Mouse (Mus musculus) retina, embryonic 14.5 days (tissue): ENCODE results near the gene Flg.

ENCODE experiments used
- DNase-seq: peaks from one replicate; pipeline ENCODE4 v3.0.0-alpha.2; 2015; ENCODE audit warnings: low spot score

The Flg gene

DNA sequence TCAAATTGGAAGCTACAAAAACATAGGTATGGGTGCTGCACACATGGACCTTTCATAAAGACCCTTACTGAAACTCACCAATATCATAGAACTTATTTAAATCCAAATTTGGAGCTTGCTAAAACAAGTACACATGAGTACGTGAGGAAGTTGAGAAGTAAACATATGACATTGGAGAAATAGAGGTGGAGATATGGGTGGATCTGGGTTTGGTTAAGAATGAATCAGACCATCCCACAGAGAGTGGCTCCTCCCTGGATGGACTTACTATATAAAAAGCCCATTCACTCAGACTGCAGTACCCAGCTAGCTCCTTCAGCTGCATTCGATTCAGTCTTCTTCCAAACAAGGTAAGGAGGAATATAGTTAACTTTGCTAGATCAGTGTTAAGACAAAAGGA lies at the start of gene Flg:
TSS of gene Flg (plus strand) at position 301 of the 400 bp plus-strand sequence.
- no peak for DNase-seq

DNA sequence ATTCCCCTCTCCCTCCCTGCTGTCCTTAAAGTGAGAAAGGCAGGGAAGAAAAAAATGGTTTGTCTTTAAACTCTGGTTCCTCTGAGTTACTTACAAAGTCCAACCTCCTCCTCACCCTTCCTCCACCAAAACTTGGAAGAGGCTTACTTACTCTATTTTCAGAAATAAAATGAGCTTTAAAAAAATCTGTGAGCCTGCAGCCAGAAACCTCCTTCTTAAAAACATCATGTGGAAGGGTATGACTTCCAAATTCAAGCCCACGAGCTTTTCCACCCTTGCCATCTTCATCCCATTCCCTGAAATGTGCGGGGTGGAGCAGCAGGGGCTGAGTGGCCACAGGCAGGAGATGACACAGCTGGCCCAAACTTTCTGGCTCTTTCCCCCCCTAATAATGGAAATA lies 24.2 kb downstream of the Flg start:
- DNase-seq, result no peak

DNA sequence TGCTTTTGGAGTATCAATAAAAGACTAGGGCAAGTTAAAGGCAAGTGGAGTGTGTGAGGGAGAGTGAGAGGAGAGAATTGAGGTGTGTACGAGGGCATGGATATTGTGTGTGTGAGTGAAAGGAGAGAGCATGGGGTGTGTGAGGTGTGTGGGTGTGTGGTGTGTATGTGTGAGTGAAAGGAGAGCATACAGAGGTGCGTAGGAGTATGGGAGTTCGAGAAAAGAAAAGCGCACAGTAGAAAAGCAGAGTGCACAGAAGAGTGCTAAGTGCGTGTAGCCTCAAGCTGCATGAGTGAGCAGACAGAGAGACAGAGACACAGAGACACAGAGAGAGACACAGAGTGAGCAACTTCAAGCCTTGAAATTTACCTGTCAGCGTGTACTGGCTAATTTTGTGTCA lies 26.5 kb downstream of the Flg start:
- no peak for DNase-seq

GRCm38 (mm10) chr3:93301896-93302295 lies 28.6 kb downstream of the Flg start:
- no peak for DNase-seq

- no peak for DNase-seq
Measured at GRCm38 (mm10) chr3:93306142-93306541, 32.8 kb downstream of the Flg start.

DNA sequence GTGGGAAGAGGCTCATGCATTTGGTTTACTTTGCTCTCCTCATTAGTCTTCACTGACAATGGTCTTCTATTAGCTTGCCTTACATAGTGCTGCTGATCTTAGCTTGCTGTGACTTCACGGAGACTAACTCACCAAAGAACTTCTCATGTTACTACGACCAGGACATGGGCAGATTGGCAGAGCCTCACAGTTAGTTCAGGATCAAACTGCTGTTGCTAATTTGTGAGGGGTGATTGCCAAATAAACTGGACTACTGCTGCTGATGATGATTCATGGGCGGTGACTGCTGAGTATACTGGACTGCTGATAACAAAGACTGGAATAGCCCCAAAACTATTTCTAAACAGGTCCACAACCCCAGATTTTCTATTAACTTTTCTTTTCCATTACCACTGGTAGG lies 38.0 kb downstream of the Flg start:
- no peak for DNase-seq

- DNase-seq, result no peak
Measured at GRCm38 (mm10) chr3:93314388-93314787, 41.1 kb downstream of the Flg start.

DNA sequence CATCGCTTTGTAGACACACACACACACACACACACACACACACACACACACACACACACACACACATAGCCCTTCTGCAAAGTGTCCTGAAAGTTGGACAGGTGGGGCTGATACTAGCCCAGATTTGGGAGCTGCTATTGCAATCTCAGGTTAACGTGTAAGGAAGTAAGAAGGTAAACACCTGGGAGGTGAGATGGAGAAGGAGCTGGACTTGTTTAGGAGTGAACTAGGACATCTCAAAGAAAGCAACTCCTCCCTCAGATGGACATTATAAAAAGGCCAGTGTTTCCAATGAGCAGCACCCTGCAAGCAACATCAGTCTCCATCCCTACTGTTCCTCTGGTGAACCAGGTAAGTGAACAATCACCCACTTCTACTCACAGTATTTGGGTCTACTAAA lies 46.1 kb downstream of the Flg start, which contains the start of gene Hrnr:
TSS of gene Hrnr (plus strand) at position 301 of the 400 bp plus-strand sequence.
- no peak for DNase-seq

DNA sequence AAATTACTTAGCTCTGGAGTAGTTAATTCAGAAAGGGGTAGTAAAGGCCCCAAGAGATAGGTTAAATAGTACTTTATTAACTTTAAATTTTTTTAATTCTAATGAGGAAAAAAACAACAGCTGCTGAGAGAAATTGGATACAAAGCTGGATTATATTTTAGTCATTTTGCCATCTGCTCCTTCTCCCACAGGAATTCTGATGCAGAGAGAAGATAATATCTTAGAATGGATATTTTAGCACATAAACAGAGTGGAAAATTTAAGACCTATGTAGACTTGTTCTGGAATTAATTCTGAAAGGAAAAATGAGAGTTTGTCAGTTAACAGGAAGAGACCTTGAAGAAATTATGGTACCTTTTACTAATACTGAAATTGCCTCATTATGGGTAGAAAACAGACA lies 64.4 kb downstream of the Flg start:
- DNase-seq, result no peak

DNA sequence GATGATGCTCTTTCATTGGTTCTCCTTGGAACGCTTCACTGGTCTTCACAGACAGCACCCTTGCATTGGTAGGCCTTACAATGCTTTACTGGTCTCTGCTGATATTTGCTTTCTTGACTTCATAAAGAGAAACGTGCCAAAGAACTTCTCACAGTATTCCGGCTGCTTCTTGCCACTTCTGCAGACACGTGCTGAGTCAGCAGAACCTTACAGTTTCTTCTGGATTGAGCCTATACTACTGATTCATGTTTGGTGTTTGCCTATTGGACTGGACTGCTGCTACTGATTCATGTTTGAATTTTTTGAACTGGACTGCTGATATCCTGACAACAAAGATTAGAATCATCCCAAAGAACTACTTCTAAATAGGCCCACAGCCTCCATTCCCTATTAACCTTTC lies 66.7 kb downstream of the Flg start:
- DNase-seq, result no peak
